Mouse (Mus musculus) brain, embryonic 14.5 days (tissue): Measurements from ENCODE around the gene Hoxc12.

Source experiments
- CTCF ChIP-seq: fragments of 200-500 bp; IDR thresholded peaks from 2 replicates; pipeline ENCODE4 v1.5.1; 2012; ENCODE audit warnings: inconsistent platforms, mild to moderate bottlenecking, moderate library complexity, borderline replicate concordance; ENCODE audit not compliant: insufficient read depth, insufficient read length; ENCODE audit errors: extremely low read depth
- POLR2A ChIP-seq: fragments of 200-500 bp; IDR thresholded peaks from 2 replicates; pipeline ENCODE4 v1.6.1; 2012; ENCODE audit warnings: mild to moderate bottlenecking, inconsistent platforms, borderline replicate concordance; ENCODE audit not compliant: poor library complexity, insufficient read depth, insufficient read length, severe bottlenecking; ENCODE audit errors: extremely low read depth

DNA sequence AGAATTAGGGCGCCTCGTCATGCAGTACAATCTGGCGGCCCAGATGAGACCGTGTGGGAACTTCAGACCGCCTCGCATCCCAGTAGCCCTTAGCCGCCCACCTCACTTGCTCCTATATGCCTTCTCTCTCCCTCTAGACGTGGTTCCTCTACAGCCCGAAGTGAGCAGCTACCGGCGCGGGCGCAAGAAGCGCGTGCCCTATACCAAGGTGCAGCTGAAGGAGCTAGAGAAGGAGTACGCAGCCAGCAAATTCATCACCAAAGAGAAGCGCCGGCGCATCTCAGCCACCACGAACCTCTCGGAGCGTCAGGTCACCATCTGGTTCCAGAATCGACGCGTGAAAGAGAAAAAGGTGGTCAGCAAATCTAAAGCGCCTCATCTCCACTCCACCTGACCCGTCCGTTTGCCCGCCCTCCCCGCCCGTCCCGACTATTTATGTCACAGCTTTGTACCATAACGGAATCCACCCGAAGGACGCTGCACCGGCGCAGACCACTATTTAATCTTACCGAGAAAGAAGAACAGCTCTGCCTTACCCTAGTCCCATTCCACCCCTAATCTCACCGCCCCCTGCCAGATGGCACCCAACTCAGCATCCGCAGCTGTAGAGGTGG is 9.4 kb upstream of the Hoxc12 start:
- TF ChIP-seq CTCF (no peak), POLR2A (no peak)
